Mouse (Mus musculus) thymus, adult 2 months (tissue): ENCODE measurements around the gene Foxb1.

Experiments
- CTCF ChIP-seq: fragments of 200-500 bp; IDR thresholded peaks from 2 replicates; pipeline ENCODE4 v1.5.1; 2012; ENCODE audit warnings: mild to moderate bottlenecking, control low read depth, low read length, moderate library complexity, borderline replicate concordance; ENCODE audit not compliant: control insufficient read depth, poor library complexity, insufficient read depth; ENCODE audit errors: extremely low read depth
- POLR2A ChIP-seq: fragments of 200-500 bp; IDR thresholded peaks from 2 replicates; pipeline ENCODE4 v1.6.1; 2012; ENCODE audit warnings: mild to moderate bottlenecking, low read length, control low read depth, moderate library complexity; ENCODE audit not compliant: control insufficient read depth, poor library complexity, insufficient read depth; ENCODE audit errors: extremely low read depth

DNA sequence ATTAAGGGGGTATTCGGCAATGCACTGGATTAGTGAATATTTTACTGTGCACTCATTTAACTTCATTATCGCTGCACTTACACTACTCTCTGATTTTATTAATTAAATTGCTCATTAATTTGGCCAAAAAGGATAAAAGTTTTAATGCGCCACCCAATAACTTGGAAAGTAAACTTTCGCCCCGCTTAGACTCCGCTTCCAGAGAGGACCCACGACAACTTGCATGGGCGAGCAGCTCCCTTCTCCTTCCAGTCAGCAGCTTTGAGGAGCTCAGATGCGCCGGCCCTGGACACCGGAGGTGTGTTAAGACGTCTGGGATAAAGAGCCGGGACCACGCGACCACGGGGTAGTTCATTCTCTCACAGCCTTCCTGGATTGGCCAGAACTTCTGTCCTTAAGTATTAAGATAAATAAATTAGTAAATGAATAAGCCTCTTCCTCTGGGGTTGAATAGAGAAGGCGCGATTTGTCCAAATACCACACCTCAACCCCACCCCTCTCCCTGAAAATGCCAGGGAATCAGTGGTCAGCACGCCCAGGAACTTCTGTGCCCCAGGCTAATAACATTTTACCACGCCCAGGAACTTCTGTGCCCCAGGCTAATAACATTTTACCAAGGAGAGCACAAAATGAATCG lies 9.3 kb upstream of the Foxb1 start:
- TF ChIP-seq CTCF = no peak
- TF ChIP-seq POLR2A = no peak
